Mouse (Mus musculus): Measurements from ENCODE around the gene Carns1.

- no peak for TF ChIP-seq POLR2A (IDR thresholded peaks at IDR 0.05; ENCODE audit: extremely low read depth, insufficient read depth, low read length)
- TF ChIP-seq CTCF (IDR thresholded peaks at IDR 0.05; ENCODE audit: low read depth, low read length) = no peak
These were observed 2.4 kb downstream of the Carns1 start for GRCm38 (mm10) chr19:4172925-4173324.
